Mouse (Mus musculus): ENCODE measurements around the gene Fam117a.
A peak's percentile ranks its signal among the peaks of the same experiment; 100 is the strongest.
"Not testable (repeated sequence)": the region's sequence is repeated elsewhere in the genome, so short reads cannot be mapped to it uniquely, and the experiment has no call there.

Gene Fam117a

GRCm38 (mm10) chr11:95392708-95393499 is 56.1 kb downstream of the Fam117a start:
- no peak for DNase-seq (ENCODE audit: low spot score in 2 of 2)

- DNase-seq (ENCODE audit: low spot score in 2 of 2) = no peak
These were observed 56.6 kb downstream of the Fam117a start for GRCm38 (mm10) chr11:95393500-95393816.

GRCm38 (mm10) chr11:95394112-95394511 is 57.3 kb downstream of the Fam117a start:
- no peak for DNase-seq (ENCODE audit: low spot score in 2 of 2)

- no peak for DNase-seq (ENCODE audit: low spot score in 2 of 2)
These were observed 59.7 kb downstream of the Fam117a start for GRCm38 (mm10) chr11:95396548-95396947.

GRCm38 (mm10) chr11:95397843-95398835 is 61.3 kb downstream of the Fam117a start:
- peak in 1 of 2 experiments; percentile 78 for DNase-seq (ENCODE audit: low spot score in 2 of 2)

GRCm38 (mm10) chr11:95399520-95400020 is 62.8 kb downstream of the Fam117a start:
- no peak for DNase-seq (ENCODE audit: low spot score in 2 of 2)

GRCm38 (mm10) chr11:95401568-95401967 is 64.8 kb downstream of the Fam117a start:
- DNase-seq (ENCODE audit: low spot score in 2 of 2) = no peak

- DNase-seq (ENCODE audit: low spot score in 2 of 2) = no peak
These were observed 65.4 kb downstream of the Fam117a start for GRCm38 (mm10) chr11:95402196-95402595.

GRCm38 (mm10) chr11:95402658-95403101 is 65.9 kb downstream of the Fam117a start:
- DNase-seq (ENCODE audit: low spot score in 2 of 2) = no peak

- DNase-seq (ENCODE audit: low spot score in 2 of 2) = no peak
These were observed 66.8 kb downstream of the Fam117a start for GRCm38 (mm10) chr11:95403382-95404340.

- no peak for DNase-seq (ENCODE audit: low spot score in 2 of 2)
These were observed 69.0 kb downstream of the Fam117a start for GRCm38 (mm10) chr11:95405771-95406170.

GRCm38 (mm10) chr11:95406398-95406797 is 69.6 kb downstream of the Fam117a start:
- not testable (repeated sequence) for DNase-seq (ENCODE audit: low spot score in 2 of 2)

GRCm38 (mm10) chr11:95409450-95410112 is 72.8 kb downstream of the Fam117a start:
- DNase-seq (ENCODE audit: low spot score in 2 of 2) = no peak

- DNase-seq (ENCODE audit: low spot score in 2 of 2) = no peak
These were observed 74.7 kb downstream of the Fam117a start for GRCm38 (mm10) chr11:95411453-95412013.

GRCm38 (mm10) chr11:95412615-95413014 is 75.8 kb downstream of the Fam117a start:
- DNase-seq (ENCODE audit: low spot score in 2 of 2) = no peak

- DNase-seq (ENCODE audit: low spot score in 2 of 2) = peak; percentile 91 to 93
These were observed 77.1 kb downstream of the Fam117a start, which contains the start of gene Spop for GRCm38 (mm10) chr11:95413641-95414535. Gene Spop, plus strand, starts transcription at chr11:95414080.

- DNase-seq (ENCODE audit: low spot score in 2 of 2) = peak; percentile 95 to 96
These were observed 77.8 kb downstream of the Fam117a start for GRCm38 (mm10) chr11:95414536-95415161.

GRCm38 (mm10) chr11:95415931-95416330 is 79.1 kb downstream of the Fam117a start:
- no peak for DNase-seq (ENCODE audit: low spot score in 2 of 2)

GRCm38 (mm10) chr11:95417341-95417740 is 80.5 kb downstream of the Fam117a start:
- no peak for DNase-seq (ENCODE audit: low spot score in 2 of 2)
